Mouse (Mus musculus) liver, embryonic 11.5 days (tissue): ENCODE data around the gene Traf5. TPM values are rescaled to one million over a fixed set of nuclear protein-coding genes. Genes with fewer than 3 reads are reported as not detected.

Experiments
- ATAC-seq: fragments of 200-750 bp; cut with Nextera tagmentation; replicated peaks from 2 replicates; pipeline ENCODE4 v1.8.0; 2017; ENCODE audit warnings: moderate number of reproducible peaks, mild to moderate bottlenecking, moderate TSS enrichment, moderate library complexity; ENCODE audit not compliant: low FRiP score
- DNase-seq: peaks from one replicate; pipeline ENCODE4 v3.0.0-alpha.2; 2017; ENCODE audit warnings: low spot score
- H3K27ac ChIP-seq: fragments of 300-500 bp; sonication (generic); 2 replicates; pipeline ENCODE4 v1.5.1; 2014; ENCODE audit warnings: mild to moderate bottlenecking, low read depth, low read length, control low read depth
- H3K27me3 ChIP-seq: fragments of 300-500 bp; sonication (generic); replicated peaks from 2 replicates; pipeline ENCODE4 v1.6.1; 2014; ENCODE audit warnings: low read length, mixed read lengths; ENCODE audit not compliant: control insufficient read depth, insufficient read depth
- H3K36me3 ChIP-seq: fragments of 300-500 bp; sonication (generic); 2 replicates; pipeline ENCODE4 v1.6.1; 2014; ENCODE audit warnings: mild to moderate bottlenecking, low read length, moderate library complexity, mixed read lengths; ENCODE audit not compliant: control insufficient read depth, insufficient read depth
- H3K4me1 ChIP-seq: fragments of 300-500 bp; sonication (generic); replicated peaks from 2 replicates; pipeline ENCODE4 v1.6.1; 2014; ENCODE audit warnings: low read length, mixed read lengths; ENCODE audit not compliant: control insufficient read depth, insufficient read depth
- H3K4me2 ChIP-seq: fragments of 300-500 bp; sonication (generic); 2 replicates; pipeline ENCODE4 v1.6.1; 2014; ENCODE audit warnings: mild to moderate bottlenecking, control low read depth, moderate library complexity
- H3K4me3 ChIP-seq: fragments of 300-500 bp; sonication (generic); 2 replicates; pipeline ENCODE4 v1.5.1; 2014; ENCODE audit warnings: low read depth, low read length, control low read depth
- H3K9ac ChIP-seq: fragments of 300-500 bp; sonication (generic); 2 replicates; pipeline ENCODE4 v1.6.1; 2014; ENCODE audit warnings: low read depth, low read length, control low read depth
- H3K9me3 ChIP-seq: fragments of 300-500 bp; sonication (generic); 2 replicates; pipeline ENCODE4 v1.6.1; 2016; ENCODE audit warnings: low read length, inconsistent platforms, mixed read lengths; ENCODE audit not compliant: control insufficient read depth
- WGBS: fragments of 180-500 bp; shearing (Covaris S2); extraction: QIAGEN DNeasy Blood & Tissue Kit; methylation state at CpG from one replicate; pipeline ENCODE4 v1.1.7; 2014; 5-methylcytosine and 5-hydroxymethylcytosine counted together
- polyA plus RNA-seq: library from polyadenylated mRNA; unstranded; fragments of >200 nt; fragmentation: Nextera tagmentation; extraction: Ambion mirVana; gene quantifications from 2 replicates; pipeline ENCODE4 v1.2.1, GENCODE M21; 2014

Gene Traf5
- polyA plus RNA-seq, 1 experiment from 2014 or later, result 10.6 TPM

- Histone ChIP-seq H3K36me3 (no peaks in the 10 kb centered on the region), H3K27ac (no peak overlapping the region), H3K4me1 (peaks cover 6% of the 10 kb centered on the region; the same call in 1 of the 2 replicates), H3K4me2 (no peak overlapping the region), H3K4me3 (no peak overlapping the region), H3K9me3 (no peaks in the 10 kb centered on the region), H3K27me3 (peaks cover 13% of the 10 kb centered on the region), H3K9ac (no peak overlapping the region)
- no peak for ATAC-seq
- WGBS, result 72% methylated on average over 8 of the region's 8 CpGs
- DNase-seq, result no peak
Observed at GRCm38 (mm10) chr1:191986674-191987480, 105.5 kb downstream of the Traf5 start.

- Histone ChIP-seq H3K27ac (no peak overlapping the region), H3K9ac (no peak overlapping the region), H3K27me3 (peaks cover 13% of the 10 kb centered on the region), H3K9me3 (no peaks in the 10 kb centered on the region), H3K4me1 (peaks cover 4% of the 10 kb centered on the region; the same call in 1 of the 2 replicates), H3K36me3 (no peaks in the 10 kb centered on the region), H3K4me3 (no peak overlapping the region), H3K4me2 (no peak overlapping the region)
- 58% methylated on average over 6 of the region's 6 CpGs for WGBS
- DNase-seq, result no peak
- peak; percentile 44 for ATAC-seq
Observed at GRCm38 (mm10) chr1:191981426-191982102, 110.8 kb downstream of the Traf5 start.

GRCm38 (mm10) chr1:191977187-191977586 is 115.2 kb downstream of the Traf5 start, which contains the start of gene Rd3:
Gene Rd3 (plus strand): TSS chr1:191977370.
- ATAC-seq, result no peak
- Histone ChIP-seq H3K9ac (no peak within 1 kb of the TSS), H3K27ac (no peak within 1 kb of the TSS), H3K4me3 (no peak within 1 kb of the TSS), H3K4me1 (no peaks in the 10 kb centered on the region), H3K36me3 (no peaks in the 10 kb centered on the region), H3K4me2 (no peak within 1 kb of the TSS), H3K9me3 (no peaks in the 10 kb centered on the region), H3K27me3 (no peaks in the 10 kb centered on the region; the same call in 1 of the 2 replicates)
- DNase-seq, result no peak
- WGBS, result 58% methylated on average over 5 of the region's 5 CpGs

- no peak for ATAC-seq
- Histone ChIP-seq H3K27me3 (no peaks in the 10 kb centered on the region), H3K4me1 (no peaks in the 10 kb centered on the region), H3K9me3 (no peaks in the 10 kb centered on the region), H3K9ac (no peak overlapping the region), H3K36me3 (no peaks in the 10 kb centered on the region), H3K4me2 (no peak overlapping the region), H3K4me3 (no peak overlapping the region), H3K27ac (no peak overlapping the region)
- no peak for DNase-seq
- 70% methylated on average over 13 of the region's 13 CpGs for WGBS
Observed at GRCm38 (mm10) chr1:191974509-191975405, 117.6 kb downstream of the Traf5 start.

- Histone ChIP-seq H3K9ac (no peak overlapping the region), H3K27ac (no peak overlapping the region), H3K4me2 (no peak overlapping the region), H3K36me3 (no peaks in the 10 kb centered on the region), H3K9me3 (no peaks in the 10 kb centered on the region), H3K4me1 (no peaks in the 10 kb centered on the region), H3K4me3 (no peak overlapping the region), H3K27me3 (no peaks in the 10 kb centered on the region)
- WGBS, result 75% methylated on average over 5 of the region's 5 CpGs
- DNase-seq, result no peak
- ATAC-seq, result no peak
Observed at GRCm38 (mm10) chr1:191969939-191970338, 122.4 kb downstream of the Traf5 start.

- DNase-seq (peak; percentile 73), ATAC-seq (peak; percentile 57)
- Histone ChIP-seq H3K4me1 (no peaks in the 10 kb centered on the region; the same call in 1 of the 2 replicates), H3K27me3 (no peaks in the 10 kb centered on the region), H3K4me3 (no peak overlapping the region), H3K27ac (0 out of 2 replicates have a peak overlapping the region, but pooled peaks have one; percentile 4), H3K9ac (no peak overlapping the region), H3K4me2 (no peak overlapping the region), H3K36me3 (no peaks in the 10 kb centered on the region), H3K9me3 (no peaks in the 10 kb centered on the region)
- 18% methylated on average over 13 of the region's 13 CpGs for WGBS
Observed at GRCm38 (mm10) chr1:191964773-191965481, 127.4 kb downstream of the Traf5 start.

- no peak overlapping the region for H3K9ac ChIP-seq
- H3K9me3 ChIP-seq, result no peaks in the 10 kb centered on the region
- DNase-seq (peak; percentile 80), ATAC-seq (peak; percentile 89)
- H3K4me2 ChIP-seq, result no peak overlapping the region
- H3K4me3 ChIP-seq, result no peak overlapping the region
- H3K36me3 ChIP-seq, result no peaks in the 10 kb centered on the region
- H3K27me3 ChIP-seq, result no peaks in the 10 kb centered on the region
- 21% methylated on average over 8 of the region's 8 CpGs for WGBS
- H3K27ac ChIP-seq, result 0 out of 2 replicates have a peak overlapping the region, but pooled peaks have one; percentile 4
- no peaks in the 10 kb centered on the region; the same call in 1 of the 2 replicates for H3K4me1 ChIP-seq
Observed at GRCm38 (mm10) chr1:191963948-191964772, 128.2 kb downstream of the Traf5 start.
